Mouse (Mus musculus) embryonic fibroblast, embryonic 13.5 days (primary cell): Measurements from ENCODE around the gene Cemip.

Experiments
- CTCF ChIP-seq: IDR thresholded peaks from 2 replicates; pipeline ENCODE4 v1.5.1; 2011; ENCODE audit warnings: mild to moderate bottlenecking, control low read depth, low read length, moderate library complexity, borderline replicate concordance; ENCODE audit not compliant: insufficient read depth
- POLR2A ChIP-seq: IDR thresholded peaks from 2 replicates; pipeline ENCODE4 v1.6.1; 2011; ENCODE audit warnings: low read depth, mild to moderate bottlenecking, control low read depth, low read length, moderate library complexity

- no peak for TF ChIP-seq POLR2A
- TF ChIP-seq CTCF = no peak
Observed at GRCm38 (mm10) chr7:83948743-83949142, 137.6 kb downstream of the Cemip start.
